Mouse (Mus musculus): ENCODE measurements around the gene Prokr2. TPM values are rescaled to one million over a fixed set of nuclear protein-coding genes. Genes with fewer than 3 reads are reported as not detected.

Gene Prokr2
- total RNA-seq (2021) = not detected
- long read RNA-seq, experiment 1 = 0 reads
- long read RNA-seq, experiment 2 = 0 reads

DNA sequence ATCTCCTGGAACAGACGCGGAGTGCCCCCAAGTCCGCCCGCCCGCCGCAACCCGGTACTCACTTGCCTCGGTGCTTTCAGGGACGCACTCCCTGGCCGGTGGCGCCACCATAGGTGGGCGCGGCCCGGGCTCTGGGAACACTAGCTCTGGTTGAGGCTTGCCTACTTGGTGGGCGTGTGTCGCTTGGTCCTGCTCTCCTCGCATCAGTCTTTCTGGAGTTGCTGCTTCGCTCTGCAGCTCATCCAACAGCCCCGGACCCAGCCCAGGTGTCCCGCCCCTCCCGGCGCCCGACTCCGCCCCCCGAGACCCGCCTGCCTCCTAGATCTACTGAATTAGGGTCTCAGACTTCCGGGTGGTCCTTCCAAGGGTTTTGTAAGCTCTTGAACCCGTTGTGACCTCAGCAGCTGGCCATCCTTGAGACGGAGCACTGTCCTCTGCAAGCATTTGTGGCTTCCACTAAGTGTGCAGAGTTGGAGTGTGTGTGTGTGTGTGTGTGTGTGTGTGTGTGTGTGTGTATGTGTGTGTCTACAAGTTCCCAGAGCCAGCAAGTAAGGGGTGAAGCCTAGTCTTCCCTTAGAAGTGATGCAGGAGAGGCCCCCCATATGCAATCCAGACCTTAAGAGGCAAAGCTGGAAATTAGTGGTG is at the start of gene Prokr2:
Gene Prokr2, minus strand, starts transcription at position 254 of the 645 bp plus-strand sequence.
- DNase-seq = no peak
- intact Hi-C loops (cut with DNase I; ENCODE audit: low total_unique reads) = loop anchor here (10.0 kb wide), 1 partner anchor 109 kb away; no protein-coding TSS in a partner anchor

DNA sequence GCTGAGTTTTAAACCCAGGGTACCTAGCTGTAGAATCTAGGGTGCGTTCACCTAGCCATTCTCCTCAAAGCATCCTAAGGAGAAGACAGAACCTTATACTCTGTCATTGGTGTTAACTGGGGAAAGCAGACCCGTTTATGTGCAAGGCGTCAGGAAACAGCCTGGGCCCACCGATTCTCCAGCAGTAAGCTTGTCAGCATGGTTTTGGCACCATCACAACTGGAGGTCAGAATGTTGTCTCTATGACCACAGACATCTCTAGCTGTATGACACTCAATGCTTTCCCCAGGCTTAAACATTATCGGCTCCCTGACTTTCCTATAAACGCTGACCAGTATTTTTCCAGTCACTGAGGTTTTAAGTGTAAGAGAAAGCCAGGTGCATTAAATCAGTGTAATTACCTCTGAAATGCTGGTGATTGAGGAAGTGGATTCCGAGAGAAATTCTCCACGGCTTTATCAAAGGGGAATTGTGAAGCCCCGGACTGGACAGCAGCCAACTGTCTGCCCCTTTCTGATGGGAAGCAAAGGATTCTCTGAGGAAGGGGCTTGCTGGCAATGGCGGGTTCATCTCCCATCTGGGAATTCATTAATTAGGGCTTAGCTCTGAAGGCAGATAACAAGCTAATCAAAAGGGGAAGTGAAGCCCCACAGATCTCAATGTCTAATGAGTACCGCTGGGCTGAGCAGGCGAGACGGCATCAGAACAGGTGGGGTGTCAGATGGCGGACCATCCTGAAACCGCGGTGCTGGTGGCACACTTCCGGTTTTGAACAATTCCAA is 42.1 kb upstream of the Prokr2 start:
- DNase-seq = no peak
- intact Hi-C loops (cut with DNase I; ENCODE audit: low total_unique reads) = no loop called here

DNA sequence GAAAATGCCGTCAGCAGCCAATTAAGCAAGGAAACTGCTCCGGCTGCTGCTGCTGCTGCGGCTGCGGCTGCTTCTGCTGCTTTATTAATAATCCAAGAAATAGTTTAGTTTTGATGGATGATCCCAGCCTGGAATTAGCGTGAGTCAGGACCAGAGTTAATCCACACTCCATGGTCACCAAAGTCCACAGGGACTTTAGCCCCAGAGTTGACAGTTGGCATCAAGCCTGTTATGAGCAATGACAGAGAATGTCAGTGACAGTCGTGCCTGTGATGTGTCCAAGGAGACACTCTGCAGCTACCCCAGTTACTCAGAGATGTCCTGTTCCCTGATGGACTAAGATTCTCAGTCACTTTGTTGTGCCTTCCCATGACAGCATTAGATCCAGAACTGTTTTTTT is 40.3 kb upstream of the Prokr2 start:
- DNase-seq = no peak

DNA sequence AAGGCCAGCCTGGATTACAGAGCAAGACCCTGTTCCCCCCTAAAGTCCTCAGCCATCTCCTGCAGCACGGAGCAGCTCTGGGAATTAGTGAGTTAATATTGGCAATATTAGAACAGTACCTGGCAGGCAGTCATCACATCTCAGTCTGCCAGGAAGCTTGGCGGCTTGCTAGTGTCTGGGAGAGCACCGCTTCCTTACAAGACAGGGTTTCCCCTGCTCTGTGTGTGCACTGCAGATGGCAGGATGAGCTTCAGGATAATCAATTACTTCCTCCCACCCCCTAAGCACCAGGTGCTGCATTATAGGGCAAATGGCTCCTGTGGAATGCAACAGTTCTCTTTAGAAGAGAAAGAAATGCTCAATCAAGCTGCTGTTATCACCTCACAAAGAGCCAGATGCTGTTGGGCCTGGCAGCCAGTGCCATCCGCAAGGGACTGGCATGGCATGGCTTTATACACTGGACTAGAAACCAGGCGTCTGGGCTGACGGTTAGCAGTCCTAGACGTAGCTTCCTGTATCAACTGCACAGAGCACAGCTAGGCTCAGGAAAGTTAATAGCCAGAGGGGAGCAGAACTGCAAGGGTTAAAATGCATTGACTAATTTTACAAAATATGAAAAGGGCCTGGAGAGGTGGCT is 38.3 kb upstream of the Prokr2 start:
- no peak for DNase-seq
- intact Hi-C loops (cut with DNase I; ENCODE audit: low total_unique reads) = no loop called here

More for the DNA sequence above, 40.3 kb upstream of the Prokr2 start:
- intact Hi-C loops (cut with DNase I; ENCODE audit: low total_unique reads) = no loop called here

DNA sequence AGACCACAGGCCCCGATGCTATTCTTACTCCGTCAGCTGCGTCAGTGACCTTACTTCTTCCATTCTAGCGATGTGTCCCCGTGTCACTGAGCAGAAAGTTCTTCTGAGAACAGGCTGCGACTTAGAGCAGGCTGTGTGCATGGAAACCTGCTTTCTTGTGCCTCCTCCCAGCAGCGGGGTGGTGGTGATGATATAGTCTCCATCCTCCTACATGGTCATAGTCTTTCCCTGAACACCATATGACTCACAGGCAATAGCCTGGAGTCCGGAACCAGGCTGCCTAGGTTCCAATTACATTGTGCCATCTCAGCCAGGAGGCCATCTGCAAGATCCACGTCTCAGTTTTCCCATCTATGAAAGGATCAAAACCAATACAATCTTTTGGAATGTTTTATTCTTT is 37.6 kb upstream of the Prokr2 start:
- DNase-seq = no peak
- intact Hi-C loops (cut with DNase I; ENCODE audit: low total_unique reads) = no loop called here

DNA sequence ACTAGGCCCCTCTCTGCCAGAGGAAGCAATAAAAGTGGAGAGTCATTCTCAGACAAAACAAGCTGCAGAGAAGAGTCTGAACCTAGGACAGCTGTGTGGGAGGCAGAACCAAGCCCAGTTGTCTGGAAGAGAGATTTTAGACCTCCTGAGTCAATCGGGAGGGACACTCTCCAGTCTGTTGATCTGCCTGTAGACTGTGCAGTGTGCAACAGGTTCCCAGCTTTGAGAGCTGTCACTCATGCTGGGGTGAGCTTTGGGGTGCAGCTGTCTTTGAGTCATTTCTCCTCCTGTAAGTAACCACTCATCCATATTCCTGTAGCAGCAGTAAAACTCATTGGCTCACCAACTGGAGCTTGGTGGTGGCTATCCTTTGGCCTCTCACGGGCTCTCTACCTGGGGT is 33.2 kb upstream of the Prokr2 start:
- intact Hi-C loops (cut with DNase I; ENCODE audit: low total_unique reads) = no loop called here
- DNase-seq = no peak

DNA sequence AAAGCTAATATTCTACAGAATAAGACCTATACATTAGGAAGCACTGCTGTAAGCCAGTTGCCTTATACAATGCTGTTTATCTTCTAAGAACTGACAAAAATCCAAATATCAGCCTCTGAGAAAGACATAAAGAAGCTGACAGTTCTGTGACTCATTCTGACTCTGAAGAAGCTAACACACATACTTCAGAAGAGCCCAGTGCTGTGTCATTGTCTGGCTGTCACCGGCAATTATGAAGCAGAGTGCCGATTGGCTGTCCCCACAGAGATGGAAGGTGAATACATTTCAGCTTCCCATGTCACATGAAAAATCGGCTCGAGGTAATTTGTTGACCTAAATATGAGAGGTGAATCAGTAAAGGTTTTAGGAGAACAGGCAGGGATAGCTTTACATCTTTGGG is 24.9 kb upstream of the Prokr2 start:
- no peak for DNase-seq
- intact Hi-C loops (cut with DNase I; ENCODE audit: low total_unique reads) = no loop called here

DNA sequence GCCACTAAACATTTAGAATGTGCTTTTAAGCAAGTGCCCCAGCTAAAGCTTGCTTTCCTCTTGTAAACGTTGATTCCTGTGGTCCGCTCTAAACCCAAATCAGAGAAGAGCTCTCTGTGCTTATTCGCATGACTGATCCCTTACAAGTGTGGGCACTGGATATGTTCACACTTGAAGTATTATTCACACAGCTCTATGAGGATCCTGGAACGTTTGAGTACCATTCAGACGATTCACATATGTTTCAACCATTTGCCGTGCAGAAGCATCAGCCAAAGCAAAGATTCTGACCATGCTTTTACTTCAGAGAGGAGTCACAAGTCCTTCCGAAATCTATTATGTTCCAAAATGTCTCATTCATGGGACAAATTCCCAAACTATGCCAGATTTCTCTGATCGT is 12.9 kb upstream of the Prokr2 start:
- no peak for DNase-seq
- intact Hi-C loops (cut with DNase I; ENCODE audit: low total_unique reads) = no loop called here

DNA sequence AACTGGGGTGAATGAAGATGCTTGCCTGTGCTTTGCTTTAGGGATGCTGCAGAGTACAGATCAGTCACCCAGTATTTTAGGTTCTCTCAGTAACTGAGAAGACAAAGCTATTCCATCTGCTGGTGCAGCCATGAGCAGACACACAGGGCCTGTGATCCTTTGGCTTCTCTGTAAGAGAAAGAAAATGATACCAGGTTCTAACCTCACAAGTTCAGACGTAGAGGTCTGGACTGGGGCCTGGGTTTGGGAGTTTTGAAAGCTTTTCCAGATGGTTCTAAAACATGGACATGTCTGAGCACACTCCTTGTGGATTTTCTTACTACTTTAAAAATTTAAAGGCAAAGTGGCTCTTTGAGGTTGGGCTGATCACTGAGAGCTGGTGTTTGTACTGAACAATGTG is 10.5 kb upstream of the Prokr2 start:
- DNase-seq = no peak
- intact Hi-C loops (cut with DNase I; ENCODE audit: low total_unique reads) = no loop called here

DNA sequence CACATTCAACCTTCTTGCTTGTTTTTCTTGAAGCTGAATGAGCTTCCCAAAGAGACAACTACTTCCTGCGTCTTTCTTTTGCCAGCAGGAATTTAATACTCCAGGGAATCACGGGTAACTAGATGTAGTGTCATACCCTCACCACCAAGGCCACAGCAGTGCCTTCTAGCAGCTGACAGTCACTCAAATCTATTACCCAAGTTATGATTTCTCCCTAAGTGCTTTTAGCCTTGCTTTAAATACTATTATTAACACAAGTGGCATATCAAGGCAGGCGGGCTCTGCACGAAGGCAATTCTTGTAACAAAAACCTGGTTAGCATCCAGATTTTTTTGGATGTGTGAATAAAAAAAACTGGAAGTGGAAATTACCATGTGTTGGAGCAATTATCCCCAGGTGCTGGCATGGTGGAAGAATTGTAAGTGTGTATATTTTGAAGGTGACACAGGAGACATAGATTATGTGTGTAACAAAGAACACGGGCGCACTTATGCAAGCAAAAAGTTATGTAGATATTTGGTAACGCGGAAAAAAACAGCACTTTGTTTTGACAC is 5.4 kb upstream of the Prokr2 start:
- no peak for DNase-seq
- intact Hi-C loops (cut with DNase I; ENCODE audit: low total_unique reads) = no loop called here

DNA sequence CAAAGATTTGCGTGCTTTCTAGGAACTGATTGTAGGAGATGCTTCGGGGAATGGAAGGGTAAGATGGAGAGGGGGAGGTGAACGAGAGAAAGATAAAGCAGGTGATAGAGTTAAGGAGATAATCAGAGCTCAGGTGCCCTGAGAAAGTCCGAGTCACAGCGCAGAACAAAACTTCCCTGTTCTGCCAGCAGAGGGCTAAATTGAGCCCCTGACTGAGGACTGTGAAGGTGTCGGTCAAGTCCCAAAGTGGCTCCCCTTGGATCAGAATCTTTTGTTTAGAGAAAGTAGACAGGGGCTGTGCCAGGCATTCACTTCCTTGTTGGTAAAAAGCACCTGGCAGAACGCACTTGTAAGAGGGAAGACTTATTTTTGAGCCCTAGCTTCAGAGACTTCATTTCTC is 4.3 kb upstream of the Prokr2 start:
- intact Hi-C loops (cut with DNase I; ENCODE audit: low total_unique reads) = loop anchor here (10.0 kb wide), 1 partner anchor 105 kb away; no protein-coding TSS in a partner anchor
- DNase-seq = no peak

DNA sequence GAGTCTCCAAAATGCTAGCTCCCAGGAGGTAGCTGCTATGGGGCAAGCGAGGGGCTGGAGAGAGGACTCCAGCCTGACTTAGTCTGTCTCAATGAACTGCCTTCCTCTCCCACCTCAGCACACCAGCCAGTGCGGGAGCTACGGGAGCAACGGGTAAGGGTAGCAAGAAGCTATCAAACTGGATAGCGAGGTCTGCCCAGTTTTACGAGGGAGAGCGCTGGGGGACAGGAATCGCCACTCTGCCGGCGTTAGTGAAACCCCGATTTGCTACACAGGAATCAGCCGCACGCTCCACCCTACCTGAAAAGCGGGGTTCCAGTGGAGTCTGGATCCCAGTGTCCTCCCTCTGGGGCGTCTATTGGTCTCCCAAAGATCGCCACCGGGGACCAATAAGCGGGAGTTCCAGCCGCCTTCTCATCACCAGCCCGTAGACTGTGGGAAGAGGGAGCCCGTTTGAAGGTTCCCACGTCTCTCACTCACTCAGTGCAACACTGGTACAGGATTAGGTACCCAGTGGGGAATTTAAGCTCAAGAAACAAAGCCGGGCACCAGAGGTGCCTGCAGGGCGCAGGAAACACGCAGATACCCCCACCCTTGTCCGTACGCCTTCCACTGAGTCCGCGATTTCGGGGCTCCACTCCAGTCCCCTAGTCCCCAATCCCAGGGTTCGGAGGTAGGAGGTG is 595 bp downstream of the Prokr2 start:
- intact Hi-C loops (cut with DNase I; ENCODE audit: low total_unique reads) = loop anchor here (10.0 kb wide), 1 partner anchor 110 kb away; no protein-coding TSS in a partner anchor
- DNase-seq = no peak

DNA sequence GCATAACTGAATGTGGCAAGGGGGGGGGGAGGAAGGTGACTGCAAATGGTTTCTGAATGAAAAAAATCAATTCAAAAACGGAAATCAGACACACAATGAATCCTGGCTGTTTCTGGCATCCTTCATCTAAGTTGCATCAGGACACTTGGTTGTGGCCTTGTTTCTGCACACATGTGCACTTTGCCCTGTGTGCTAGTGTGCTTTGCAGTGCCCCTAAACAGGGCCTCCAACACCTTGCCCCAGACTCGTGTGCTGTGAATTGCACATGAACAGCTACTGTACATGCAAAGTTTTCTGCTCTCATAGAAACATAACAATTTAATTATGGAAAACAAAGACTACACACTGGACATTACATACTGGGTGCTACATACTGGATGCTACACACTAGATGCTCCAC is 2.9 kb downstream of the Prokr2 start:
- DNase-seq = no peak
- intact Hi-C loops (cut with DNase I; ENCODE audit: low total_unique reads) = loop anchor here (10.0 kb wide), 1 partner anchor 112 kb away; no protein-coding TSS in a partner anchor

DNA sequence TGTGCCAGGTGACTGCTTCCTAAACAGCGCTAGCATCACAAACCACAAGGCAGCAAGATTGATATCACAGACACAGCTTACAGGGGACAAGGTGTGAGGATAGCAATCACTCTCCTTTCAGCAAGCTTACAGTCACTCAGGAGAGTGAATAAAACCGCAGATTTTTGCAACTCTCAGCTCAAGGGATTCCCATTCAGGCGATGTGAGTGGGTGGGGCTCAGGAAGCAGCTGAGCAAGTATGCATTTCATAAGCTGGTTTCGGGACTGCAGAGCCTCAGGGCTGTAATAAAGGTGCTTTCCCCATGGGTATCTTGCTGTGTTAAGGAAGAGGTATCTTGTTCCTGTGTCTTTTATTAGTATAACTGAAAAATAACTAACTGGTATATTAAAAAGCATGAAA is 5.6 kb downstream of the Prokr2 start:
- DNase-seq = no peak
- intact Hi-C loops (cut with DNase I; ENCODE audit: low total_unique reads) = loop anchor here (10.0 kb wide), 1 partner anchor 115 kb away; no protein-coding TSS in a partner anchor

DNA sequence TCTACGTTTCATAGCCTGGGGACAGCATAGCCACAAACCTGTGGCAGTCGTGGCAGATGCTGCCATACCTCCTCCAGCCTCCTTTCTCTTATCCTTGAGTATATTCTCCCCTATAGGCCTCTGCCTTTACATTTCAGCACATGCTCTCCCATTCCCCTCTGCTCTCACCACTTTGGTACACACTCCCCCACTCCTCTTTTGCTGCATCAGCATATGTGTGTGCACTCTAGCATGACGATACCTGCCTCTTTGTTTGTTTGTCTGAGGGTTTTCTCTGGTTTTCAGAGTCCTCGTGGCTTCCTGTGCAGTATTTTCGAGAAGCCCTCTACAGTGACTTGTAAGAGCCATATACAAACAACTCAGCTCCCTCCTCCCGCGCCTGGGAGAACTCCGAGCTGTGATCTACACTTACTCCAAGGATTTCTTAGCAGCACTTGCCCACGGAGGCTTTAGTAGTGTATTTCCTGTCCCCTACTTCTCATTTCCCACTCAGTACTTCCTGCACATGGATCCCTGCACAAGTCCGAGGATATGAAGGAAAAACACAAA is 6.6 kb downstream of the Prokr2 start:
- no peak for DNase-seq
- intact Hi-C loops (cut with DNase I; ENCODE audit: low total_unique reads) = no loop called here

DNA sequence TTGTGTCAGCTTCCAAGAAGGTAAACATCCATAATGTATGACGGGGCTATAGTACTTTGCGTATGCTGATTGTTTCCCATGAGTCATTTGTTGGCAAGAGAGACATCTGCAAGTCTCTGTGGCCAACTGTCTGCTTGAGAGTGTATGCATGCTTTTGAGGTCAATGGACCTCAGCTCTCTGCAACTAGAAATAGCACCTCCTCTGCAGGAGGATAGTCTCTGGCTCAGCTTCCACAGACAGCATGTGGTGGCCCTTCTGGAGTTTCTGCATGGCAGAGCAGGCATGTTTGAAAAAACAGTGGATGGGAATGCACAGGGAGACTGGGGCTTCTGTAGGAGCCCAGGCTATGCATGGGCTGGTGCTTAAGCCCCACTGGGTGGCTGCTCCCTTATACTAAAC is 7.8 kb downstream of the Prokr2 start:
- no peak for DNase-seq
- intact Hi-C loops (cut with DNase I; ENCODE audit: low total_unique reads) = no loop called here

DNA sequence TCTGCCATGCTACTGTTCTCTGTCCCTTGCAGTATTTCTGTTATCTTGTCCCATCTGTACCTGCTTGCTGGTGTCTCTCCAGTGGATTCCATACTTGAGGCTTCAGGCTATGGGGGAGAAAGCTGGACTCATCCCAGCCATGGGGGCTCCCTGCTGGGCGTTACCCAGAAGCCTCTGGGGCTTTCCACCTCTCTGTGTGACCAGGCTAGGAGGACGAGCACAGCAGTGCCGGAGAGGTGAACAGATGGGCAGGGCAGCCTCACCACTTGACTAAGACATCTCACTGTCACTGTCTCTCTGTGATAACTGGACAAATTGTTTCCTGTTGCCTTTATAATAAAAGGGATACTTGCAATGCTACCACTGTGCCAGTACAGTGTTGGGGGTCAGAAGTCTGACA is 9.5 kb downstream of the Prokr2 start:
- DNase-seq = no peak
- intact Hi-C loops (cut with DNase I; ENCODE audit: low total_unique reads) = no loop called here

DNA sequence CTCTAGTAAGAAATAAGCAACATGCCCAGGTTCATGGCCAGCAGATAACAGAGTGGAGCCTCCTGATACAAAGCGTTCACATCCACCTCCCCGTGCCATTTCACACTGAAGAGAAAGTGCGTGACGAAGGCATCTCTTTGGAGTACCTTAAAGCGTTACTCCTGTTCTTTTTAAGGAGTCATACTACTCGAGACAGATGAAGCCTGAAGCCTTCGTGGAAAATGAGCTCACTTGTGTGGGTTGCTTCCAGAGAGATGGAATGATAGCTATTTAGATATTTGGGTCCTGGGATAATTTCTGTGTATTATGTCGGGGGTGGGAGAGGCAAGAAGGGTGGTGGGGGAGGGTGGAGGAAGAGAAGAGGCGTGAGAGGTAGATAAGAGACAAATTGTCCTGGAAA is 10.1 kb downstream of the Prokr2 start:
- no peak for DNase-seq
- intact Hi-C loops (cut with DNase I; ENCODE audit: low total_unique reads) = no loop called here

DNA sequence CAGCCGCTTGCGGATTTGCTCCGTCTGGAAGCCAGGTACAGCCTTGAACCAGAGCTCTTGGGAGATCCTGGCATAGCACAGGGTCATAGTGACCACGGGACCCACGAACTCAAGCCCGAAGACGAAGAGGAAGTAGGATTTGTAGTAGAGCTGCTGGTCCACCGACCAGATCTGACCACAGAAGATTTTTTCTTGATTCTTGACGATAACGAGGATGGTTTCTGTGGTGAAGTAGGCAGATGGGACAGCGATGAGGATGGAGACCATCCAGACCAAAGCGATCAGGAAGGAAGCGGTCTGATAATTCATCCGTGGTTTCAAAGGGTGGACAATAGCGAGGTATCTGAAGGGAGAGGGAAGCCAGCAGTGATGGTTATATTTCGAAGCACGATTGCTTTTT is 11.5 kb downstream of the Prokr2 start:
- no peak for DNase-seq
- intact Hi-C loops (cut with DNase I; ENCODE audit: low total_unique reads) = no loop called here
